Mouse (Mus musculus): ENCODE measurements around the gene Dbr1.

- no peak for TF ChIP-seq GATA1 (IDR thresholded peaks at IDR 0.05; ENCODE audit: low read length)
- TF ChIP-seq TAL1 (IDR thresholded peaks at IDR 0.05; ENCODE audit: low read length): no peak
Observed at GRCm38 (mm10) chr9:99624117-99624516, 48.5 kb downstream of the Dbr1 start.
